Mouse (Mus musculus) lung, adult 18-20 months (tissue): Measurements from ENCODE around the gene Crym.
A peak's percentile ranks its signal among the peaks of the same experiment; 100 is the strongest.

ENCODE experiments used
- DNase-seq, 2 experiments: peaks; one replicate each; pipeline ENCODE4 v3.0.0; 2022; ENCODE audit warnings: mixed read lengths in 2 of 2

Gene Crym

DNA sequence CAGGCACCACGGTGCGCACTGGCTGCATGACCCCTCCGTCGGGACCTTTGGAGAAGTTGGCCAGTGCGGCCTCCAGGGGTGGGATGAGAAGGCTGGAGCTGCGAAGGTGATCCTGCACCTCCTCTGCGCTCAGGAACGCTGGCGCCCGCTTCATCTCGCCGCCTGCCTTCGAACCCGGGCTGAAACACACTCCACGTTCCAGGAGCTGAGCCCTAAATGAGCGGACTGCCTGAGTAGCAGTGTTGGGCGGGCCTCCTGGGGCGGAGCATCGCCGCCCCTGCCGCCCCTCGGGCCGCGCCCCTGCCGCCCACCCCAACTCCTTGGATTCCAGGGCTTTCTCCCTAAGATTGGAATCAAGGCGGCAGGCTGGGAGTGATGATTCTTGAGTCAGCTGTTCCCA lies at the start of gene Crym:
Crym (minus strand) TSS at position 341 of the 400 bp plus-strand sequence.
- peak in 1 of 2 experiments; percentile 14 for DNase-seq

GRCm38 (mm10) chr7:120241092-120241491 lies 39.2 kb upstream of the Crym start:
- no peak for DNase-seq

- no peak for DNase-seq
Measured at GRCm38 (mm10) chr7:120228541-120228940, 26.6 kb upstream of the Crym start.

DNA sequence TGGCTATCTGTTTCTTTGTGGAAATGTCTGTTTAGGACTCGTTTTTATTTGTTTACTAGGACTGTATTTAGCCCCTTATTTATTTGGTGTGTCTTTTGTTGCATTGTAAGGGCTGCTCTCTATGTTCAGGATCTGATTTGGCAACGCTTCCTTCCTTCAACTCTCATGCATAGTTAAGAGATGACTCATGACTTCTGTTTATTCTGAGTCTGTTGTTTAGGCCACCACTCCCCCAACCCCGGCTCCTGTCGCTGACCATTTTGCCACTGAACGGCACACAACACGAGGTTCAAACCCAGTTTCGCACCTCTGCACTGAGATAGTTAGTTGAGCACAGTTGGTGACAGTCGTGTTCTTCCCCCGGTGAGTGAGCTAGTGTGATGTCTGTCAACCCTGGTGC lies 4.1 kb upstream of the Crym start:
- DNase-seq = peak in 1 of 2 experiments; percentile 36

DNA sequence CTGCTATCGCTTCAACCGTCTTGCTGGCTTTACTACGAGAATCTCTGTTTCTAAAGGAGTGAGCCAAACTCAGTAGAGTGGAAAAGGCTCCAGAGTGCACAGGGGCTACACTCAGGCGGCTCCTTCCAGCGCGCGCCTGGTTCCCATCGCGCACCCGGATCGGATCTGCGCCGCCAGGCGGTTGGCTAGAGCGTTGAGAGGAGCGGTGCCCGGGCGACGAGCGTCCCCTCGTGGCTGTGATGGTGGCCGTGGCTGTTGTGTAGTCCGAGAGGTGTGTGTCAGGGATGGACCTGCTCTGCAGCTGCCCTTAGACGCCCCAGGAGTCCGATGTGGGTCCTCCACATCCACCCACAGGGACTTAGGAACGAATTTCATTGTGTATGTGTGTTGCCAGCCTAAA lies 1.9 kb upstream of the Crym start, which contains the start of gene Abca14:
Abca14 (plus strand) TSS at position 173 of the 400 bp plus-strand sequence.
- peak; percentile 82 to 83 for DNase-seq

- peak; percentile 35 to 62 for DNase-seq
Measured at GRCm38 (mm10) chr7:120201231-120201744, 623 bp downstream of the Crym start.

DNA sequence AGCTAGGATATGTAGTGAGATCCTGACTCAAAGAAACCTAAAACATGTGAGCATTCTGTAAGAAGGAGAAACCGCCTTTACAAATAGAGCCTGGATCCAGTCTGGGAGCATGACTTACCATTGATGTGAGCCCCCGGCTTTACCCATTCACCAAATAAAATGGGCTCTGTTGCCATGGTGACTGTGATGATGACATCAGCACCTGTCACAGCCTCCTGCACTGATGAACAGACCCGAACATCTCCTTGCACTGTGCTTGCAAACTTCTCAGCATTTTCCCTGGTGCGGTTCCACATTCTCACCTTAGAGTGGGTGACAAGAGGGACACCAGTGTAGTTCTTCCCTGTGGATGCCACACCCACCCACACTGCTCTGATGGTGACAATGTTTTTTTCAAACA lies 6.7 kb downstream of the Crym start:
- no peak for DNase-seq

- DNase-seq = no peak
Measured at GRCm38 (mm10) chr7:120192816-120193215, 9.1 kb downstream of the Crym start.

DNA sequence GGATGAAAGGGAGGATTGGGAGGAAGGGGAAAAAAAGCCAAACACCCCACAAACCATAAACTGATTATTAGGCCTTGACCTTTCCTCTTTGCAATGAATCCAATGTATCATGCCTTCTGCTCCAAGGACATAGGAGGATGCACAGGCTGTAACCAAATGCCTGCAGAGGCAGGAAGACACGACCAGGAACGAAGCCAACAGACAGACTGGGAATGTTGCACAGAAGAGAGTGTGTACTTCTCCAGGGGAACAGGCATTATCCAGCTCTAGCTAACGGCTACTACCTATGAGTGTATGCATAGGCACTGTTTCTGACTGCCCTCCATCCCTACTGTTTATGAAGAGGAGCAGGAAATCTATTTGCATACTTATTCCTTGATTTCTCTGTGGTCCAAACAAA lies 9.7 kb downstream of the Crym start:
- DNase-seq = no peak

- DNase-seq = no peak
Measured at GRCm38 (mm10) chr7:120190150-120190665, 11.7 kb downstream of the Crym start.

DNA sequence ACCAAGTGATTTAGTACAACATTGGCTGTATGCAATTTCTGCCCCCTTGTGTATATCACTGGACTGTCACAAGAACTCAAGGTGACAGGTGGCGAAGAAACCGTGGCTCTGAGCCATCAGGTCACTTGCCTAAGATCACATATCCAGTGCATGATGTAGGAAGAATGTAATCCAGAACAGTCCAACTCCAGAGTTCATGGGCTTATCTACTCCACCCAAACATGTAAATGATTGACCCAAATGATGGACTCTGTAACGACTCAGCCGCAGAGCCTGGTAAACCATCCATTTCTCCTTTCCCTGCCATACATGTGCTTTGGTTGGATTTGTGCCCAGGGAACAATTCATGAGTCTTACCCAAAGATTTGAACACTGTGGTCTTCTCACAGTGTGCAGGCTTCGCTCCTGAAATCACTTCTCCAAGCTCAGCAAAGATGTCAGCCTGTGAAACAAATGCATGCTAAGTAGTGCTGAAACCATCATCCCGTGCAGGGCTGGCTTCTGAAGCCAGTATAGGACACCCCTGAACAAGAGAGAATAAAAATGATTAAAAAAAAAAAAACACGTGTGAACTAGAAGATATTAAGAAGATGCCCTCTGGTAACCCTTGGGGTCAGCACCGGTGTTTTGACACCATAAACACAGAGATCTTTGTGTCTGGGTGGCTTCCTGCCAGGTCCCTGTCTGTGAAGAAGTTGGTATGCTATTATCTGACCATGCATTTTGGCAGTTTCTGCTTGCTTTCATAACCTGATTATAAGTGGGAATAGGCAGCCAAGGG lies 12.4 kb downstream of the Crym start:
- no peak for DNase-seq

- no peak for DNase-seq
Measured at GRCm38 (mm10) chr7:120188946-120189345, 13.0 kb downstream of the Crym start.

DNA sequence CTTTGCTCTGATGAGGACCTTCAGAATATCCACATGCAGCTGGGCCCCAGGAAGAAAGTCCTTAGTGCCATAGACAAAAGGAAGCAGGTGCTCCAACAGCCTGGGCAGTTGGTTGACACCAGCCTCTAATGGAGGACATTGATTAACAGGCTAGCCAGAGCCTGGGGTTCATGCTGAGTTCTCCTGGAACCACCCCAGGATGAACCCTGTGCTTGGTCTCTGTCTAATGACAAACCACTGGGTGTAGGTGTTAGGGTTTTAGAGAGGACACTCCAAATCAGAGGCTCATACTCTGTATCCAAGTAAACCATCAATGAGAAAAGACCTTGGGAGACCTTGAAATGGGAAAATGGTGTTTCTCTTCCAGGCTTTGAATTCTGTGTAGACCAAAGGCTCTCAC lies 19.0 kb downstream of the Crym start:
- DNase-seq = no peak

GRCm38 (mm10) chr7:120181401-120182230 lies 20.3 kb downstream of the Crym start:
- DNase-seq = no peak

DNA sequence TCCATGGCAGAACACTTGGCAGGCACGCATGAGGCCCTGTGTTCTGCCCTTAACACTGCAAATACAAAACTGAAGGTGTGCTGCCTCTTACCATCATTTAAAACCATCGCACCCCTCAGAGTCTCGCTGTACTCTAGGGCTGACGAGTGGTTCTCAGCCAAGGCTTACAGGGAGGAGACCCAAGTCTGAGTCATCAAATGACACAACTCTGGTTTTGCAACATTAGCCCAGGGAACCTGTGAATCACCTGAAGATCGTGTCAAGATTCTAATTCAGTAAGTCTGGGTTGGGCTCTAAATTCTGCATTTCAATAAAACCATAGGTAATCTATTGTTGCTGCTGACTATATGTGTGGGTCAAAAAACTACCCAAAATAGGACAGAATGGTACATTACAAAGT lies 21.4 kb downstream of the Crym start:
- DNase-seq = peak in 1 of 2 experiments; percentile 16

DNA sequence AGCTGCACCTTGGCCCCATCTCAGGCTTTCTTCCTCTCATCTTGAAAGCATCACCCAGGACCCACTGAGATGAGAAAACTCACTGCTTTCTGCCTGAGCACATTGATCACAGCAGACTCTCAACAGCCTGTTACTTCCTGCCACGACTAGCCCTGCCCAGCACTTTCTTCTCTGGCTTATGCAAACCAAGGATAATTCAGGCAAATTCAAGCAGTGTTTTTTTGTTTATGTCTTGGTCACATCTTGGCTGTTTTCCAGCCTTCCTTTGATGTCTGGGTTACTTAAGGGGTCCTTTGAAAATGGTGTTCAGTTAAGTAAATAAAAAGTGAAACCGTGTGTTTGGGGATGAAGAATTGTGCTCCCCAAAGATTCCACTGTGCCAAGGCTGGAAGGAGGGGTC lies 23.0 kb downstream of the Crym start:
- DNase-seq = no peak

DNA sequence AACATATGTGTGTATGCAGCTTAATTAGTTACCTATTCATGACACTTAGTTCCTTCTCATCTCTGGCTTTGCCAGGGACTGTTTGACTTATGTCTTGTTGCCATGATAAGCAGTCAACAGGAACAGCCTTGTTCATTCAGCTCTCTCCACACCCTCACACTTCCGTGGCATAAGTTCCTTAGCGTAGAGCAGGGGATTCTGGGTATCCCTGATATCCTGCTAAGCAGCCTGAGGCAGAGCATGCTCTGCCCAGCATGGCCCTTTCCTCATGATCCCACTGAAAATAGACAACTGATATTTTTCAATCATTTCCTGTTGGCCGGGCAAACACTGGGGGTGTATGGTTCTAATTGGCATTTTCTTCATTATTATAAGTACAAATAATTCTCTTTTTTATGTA lies 24.3 kb downstream of the Crym start:
- no peak for DNase-seq

DNA sequence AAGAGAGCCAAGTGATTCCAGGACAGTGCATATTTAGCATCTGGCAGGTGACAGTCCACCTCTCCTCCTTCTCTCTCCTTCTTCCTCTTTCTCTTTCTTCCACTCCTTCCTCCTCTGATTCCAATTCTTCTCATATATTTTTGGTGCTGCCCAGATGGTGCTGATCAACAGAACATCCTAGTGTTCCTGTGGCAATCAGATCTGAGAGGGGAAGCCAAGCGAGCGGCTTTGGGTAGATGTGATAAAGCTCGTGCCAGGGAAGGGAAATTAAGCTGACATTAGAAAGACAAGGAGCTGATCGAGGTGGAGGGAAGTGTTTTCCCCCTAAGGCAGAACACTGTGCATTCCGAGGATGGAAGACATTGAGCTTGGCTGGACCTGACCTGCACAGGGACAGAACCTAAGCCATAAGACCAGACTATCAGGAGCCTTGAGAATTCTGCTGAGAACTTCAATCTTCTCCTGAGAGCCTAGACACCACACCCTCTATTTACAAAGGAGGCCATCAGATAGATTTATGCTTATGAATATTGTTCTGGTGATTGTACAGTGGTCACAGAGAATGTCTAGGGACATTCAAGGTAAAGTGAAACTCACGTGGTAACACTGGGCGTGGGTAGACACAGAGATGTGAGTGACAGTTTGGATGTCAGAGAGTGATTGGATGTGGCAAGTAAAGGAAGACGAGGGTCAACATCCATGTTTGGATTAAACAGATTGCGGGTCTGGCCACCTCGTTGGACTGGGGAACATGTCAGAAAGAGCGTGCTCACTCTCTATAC lies 27.0 kb downstream of the Crym start:
- DNase-seq = no peak

DNA sequence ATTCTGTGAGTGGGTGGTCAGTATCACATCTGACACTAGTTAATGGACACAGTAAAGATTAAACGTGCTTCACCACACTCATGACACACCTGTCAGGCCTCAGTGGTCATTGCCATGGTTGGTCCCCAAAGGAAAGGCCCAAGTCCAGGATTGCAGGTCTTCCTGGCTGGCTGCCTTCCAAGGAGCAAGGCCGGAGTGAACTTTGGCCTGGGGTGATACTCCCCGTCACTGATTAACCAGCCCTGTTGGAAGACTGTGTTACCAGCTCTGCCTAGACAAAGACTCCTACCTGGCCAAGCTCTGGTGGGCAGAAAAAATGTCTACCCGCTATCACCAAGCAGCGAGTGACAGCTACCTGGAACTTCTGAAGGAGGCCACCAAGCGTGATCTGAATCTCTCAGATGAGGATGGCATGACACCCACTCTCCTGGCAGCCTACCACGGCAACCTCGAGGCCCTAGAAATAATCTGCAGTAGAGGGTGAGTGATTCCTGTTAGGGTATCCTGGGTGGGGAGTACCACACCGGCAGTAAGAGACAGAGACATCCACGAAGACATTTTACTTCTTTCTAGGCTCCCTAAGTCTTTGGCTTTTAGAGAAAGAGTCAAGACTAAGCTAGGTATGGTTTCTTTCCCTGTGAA lies 28.2 kb downstream of the Crym start, which contains the start of gene Anks4b:
Anks4b (plus strand) TSS at position 256 of the 642 bp plus-strand sequence.
- DNase-seq = no peak

DNA sequence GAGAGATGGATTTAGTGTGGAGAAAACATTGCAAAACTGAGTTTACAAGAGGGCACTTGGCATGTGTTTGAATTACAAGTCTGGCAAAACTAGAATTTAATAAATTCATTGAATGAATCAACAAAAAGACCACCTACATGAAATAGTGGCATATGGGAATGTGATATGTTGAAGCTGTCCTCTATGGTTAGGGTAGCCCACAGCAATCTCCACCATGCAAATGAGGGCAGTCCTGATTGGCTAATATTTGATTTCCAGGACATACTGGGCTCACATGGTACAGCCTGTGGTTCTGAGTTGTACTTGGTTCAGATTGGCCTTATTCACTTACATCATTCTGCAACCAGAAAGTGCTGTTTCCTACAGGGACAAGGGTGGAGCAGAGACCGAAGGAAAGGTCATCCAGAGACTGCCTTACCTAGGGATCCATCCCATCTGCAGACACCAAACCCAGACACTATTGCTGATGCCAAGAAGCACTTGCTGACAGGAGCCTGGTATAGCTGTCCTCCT lies 29.7 kb downstream of the Crym start:
- DNase-seq = no peak

DNA sequence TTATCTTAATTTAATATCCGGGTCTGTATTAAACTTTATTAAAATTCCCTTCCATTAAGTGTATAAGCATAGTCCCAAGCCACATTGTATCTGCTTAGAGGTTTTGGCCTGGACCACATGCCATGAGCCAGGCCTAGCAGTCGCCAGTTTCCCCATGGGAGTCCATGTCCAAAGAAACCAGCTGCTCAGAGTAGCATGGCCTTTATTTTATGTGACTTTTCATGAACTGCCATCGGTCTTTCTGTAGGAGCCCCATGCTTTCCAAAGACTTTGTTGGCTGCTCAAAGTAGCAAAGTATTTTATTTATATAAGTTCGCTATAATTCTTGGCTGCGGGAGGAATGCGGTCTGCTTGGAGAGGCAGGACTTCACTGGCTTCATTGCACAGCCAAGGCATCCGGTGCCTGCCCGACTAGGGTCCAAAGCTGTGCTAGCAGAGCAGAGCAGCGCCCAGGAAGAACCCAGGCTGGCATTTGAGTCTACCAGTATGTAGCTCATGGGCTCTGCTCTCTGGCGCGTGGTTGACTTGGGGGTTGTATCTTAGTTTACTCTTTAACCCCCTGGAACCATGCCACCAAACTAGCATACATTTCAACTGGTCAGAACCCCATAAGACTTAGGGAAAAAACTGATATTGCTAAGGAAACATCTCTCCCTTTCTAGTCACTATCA lies 38.2 kb downstream of the Crym start:
- no peak for DNase-seq
